Mouse (Mus musculus) layer of hippocampus, postnatal 14 days (tissue): ENCODE data around the gene Olfr1383. TPM values are rescaled to one million over a fixed set of nuclear protein-coding genes. Genes with fewer than 3 reads are reported as not detected.
"Not testable (repeated sequence)": the region's sequence is repeated elsewhere in the genome, so short reads cannot be mapped to it uniquely, and the experiment has no call there.

ENCODE experiments used
- DNase-seq, 2 experiments: peaks; one replicate each; pipeline ENCODE4 v3.0.0; 2021 to 2022; ENCODE audit warnings: low spot score in 2 of 2, mixed read lengths in 1 of 2
- long read RNA-seq, 2 experiments: library from polyadenylated mRNA; stranded (forward); transcript quantifications; one replicate each; pipeline ENCODE4 v2.0.0; 2021
- total RNA-seq, 2 experiments: library from RNA; stranded (reverse); gene quantifications; 2 replicates each; pipeline ENCODE4 v1.2.3; 2021

Olfr1383 gene
- under 1 TPM in 1 of 2 experiments, not detected in 1; 0.50 TPM for total RNA-seq
- long read RNA-seq, experiment 1, result 0 reads
- long read RNA-seq, experiment 2, result 0 reads

DNA sequence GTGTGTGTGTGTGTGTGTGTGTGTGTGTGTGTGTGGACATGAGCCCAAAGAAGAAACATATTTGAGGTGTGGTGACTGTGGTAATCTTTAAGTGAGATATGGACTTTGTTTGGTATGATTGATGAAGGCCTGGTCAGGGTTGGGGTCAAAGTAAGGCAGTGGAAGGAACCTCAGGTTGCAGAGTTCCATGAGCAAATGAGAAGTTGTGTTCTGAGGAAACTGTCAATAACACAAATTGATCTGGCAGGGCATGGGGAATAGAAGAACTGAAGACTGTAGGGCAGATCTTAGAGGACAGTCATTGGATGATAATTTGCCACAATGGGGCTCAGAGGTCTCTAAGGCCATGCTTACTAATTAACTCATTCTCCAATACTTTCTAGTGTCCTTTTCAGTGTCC is at the start of gene Olfr1383:
Gene Olfr1383, plus strand, starts transcription at position 301 of the 400 bp plus-strand sequence.
- no peak for DNase-seq

DNA sequence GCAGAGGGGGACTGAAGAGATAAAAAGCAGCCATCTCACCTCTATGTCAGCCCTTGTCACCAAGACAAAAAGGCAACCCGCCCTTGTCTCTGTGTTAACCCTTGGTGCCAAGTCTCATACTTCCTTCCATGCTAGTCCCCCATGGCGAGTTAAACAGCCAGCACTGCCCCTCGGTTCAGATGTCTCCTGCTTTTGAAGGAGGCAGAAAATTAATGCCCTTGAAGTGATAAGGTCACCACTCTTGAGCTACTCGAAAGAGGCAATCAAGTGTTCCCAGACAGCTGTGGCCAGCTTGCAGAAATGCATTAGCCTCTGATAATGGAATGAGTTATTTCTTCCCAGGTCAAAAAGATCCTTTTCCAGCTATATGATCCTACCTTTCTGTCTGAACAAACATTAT is 33.5 kb upstream of the Olfr1383 start:
- no peak for DNase-seq

DNA sequence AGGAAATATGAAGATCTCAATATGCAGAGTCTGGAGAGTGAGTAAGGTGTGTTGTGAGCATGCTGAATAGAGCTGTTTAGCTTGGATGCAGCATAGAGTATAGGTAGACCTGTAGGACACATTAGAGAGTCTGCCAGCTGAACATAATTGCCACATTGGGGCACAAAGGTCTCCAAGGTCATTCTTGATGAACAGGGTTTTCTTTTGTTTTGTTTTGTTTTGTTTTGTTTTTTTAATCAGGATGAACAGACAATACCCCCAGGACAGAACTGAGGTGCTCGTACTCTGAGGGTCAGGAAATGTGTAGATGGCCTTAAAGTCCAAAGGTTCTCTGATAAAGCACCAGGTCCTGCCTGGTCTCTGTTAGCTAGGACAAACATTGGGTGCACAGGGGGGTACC is 30.7 kb upstream of the Olfr1383 start, which contains the start of gene Olfr1385:
Gene Olfr1385, plus strand, starts transcription at position 301 of the 400 bp plus-strand sequence.
- DNase-seq, result not testable (repeated sequence)

DNA sequence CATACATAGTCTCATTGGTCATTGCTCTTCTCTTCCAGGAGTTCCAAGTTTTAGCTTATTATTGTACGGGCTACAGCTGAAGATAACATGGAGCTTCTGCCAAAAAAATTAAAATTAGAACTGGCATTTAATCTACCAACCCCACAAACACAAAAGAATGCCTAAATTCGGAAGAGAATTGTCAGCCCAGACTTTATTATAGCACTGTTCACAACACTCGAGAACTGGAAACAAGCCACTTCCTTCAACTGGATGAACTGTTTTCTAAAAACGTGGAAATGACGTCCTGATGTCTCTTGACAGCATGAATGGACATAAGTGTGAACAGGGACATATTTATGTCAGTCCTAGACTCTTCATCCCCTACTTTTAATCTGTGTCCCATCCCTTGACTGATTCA is 1.4 kb upstream of the Olfr1383 start:
- DNase-seq, result peak in 1 of 2 experiments; percentile 5

DNA sequence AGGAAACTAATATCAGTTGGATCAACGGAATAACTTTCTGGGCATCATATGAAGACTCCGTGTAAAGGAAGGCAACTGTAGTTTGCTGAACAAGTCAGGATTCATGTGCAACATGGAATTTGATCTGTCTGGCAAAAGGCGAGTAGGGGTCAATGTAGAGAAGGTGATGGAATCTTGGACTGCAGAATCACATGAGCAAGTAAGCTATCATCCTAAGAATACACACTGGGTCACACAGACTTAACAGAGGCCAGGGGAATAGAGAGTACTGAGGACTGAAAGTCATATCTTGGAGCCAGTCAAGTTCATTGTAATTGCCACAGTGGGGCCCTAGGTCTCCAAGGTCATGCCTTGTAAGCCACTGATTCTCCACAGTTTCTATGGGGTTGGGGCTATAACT is 8.5 kb downstream of the Olfr1383 start, which contains the start of gene Olfr1382:
Gene Olfr1382, plus strand, starts transcription at position 301 of the 400 bp plus-strand sequence.
- DNase-seq, result no peak

DNA sequence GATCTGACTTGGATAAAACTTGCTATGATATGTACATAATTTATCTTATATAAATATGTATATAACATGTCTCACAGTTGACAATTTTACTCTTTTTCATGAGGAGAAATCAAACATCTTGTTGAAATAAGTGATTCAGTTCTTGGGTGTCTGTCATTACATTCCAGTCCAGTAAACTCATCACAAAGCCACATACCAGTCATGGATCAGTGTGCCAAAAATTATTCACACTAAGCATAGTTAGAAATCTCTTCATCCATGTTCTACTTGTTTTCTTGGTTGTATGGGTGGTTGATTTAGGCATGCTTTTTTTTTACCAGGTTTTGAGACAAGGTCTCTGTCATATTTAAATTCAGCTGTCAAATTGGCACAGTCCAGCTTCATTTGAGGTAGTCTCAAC is 13.3 kb downstream of the Olfr1383 start:
- DNase-seq, result no peak

DNA sequence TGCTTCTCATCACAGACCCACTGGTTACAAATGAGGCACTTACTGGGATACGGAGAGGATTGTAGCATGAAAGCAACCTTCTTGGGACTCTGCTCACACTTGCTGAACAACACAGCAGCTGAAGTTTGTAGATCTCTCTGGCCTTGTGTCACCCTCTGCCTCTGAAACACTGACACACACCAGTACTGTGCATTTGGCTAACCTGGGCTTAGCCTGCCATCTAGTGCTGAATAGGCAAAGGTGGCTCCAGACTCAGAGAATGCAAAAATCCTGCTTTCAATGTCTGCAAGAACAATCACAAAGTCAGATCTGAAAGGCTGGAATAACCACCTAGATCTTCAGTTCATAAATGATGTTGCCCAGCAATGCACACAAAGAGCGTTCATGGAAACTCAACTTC is 17.2 kb downstream of the Olfr1383 start:
- peak; percentile 22 to 34 for DNase-seq

DNA sequence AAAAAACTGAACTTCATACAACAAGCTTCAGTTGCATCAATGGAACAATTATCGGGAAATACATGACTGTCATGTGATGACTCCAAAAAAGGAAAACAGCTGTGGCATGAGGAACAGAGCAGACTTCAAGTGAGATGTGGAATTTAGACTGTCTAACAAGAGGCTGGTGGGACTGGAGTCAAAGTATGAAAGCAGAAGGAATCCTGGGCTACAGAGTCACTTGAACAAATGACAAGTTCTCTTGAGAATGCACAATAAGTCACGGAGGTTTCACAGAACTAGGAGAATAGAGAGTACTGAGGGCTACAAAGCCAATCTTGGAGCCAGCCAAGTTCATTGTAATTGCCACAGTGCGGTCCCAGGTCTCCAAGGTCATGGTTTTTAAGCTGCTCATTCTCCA is 23.7 kb downstream of the Olfr1383 start, which contains the start of gene Olfr1381:
Gene Olfr1381, plus strand, starts transcription at position 301 of the 400 bp plus-strand sequence.
- not testable (repeated sequence) for DNase-seq

DNA sequence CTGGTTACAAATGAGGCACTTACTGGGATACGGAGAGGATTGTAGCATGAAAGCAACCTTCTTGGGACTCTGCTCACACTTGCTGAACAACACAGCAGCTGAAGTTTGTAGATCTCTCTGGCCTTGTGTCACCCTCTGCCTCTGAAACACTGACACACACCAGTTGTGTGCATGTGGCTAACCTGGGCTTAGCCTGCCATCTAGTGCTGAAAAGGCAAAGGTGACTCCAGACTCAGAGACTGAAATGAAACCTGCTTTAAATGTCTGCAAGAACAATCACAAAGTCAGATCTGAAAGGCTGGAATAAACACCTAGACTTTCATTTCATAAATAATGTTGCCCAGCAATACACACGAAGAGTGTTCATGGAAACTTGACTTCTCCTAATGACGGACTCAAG is 34.6 kb downstream of the Olfr1383 start:
- DNase-seq, result not testable (repeated sequence)

DNA sequence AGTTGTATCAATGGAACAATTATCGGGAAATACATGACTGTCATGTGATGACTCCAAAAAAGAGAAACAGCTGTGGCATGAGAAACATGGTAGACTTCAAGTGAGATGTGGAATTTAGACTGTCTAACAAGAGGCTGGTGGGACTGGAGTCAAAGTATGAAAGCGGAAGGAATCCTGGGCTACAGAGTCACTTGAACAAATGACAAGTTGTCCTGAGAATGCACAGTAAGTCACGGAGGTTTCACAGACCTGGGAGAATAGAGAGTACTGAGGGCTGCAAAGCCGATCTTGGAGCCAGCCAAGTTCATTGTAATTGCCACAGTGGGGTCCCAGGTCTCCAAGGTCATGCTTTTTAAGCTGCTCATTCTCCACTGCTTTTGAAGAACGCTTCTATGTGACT is 37.1 kb downstream of the Olfr1383 start, which contains the start of gene Olfr1380:
Gene Olfr1380, plus strand, starts transcription at position 301 of the 400 bp plus-strand sequence.
- DNase-seq, result not testable (repeated sequence)

DNA sequence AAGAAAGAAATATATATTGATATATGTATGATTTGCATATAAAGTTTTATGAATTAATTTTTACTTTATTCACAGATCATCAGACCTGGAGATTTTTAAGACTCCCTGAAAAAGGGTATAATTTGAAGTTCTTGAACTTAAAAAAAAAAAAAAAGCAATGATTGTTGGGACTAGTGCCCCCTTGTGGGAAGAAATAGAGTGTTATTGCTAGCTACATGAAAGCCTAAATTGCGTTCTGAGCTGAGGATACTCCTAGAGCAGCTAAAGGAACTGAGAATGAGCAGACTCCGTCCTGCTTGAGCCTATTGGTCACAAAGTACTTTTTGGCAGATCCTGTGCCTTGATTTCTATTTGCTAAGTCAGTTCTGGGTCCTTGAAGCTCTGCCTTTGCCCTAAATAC is 55.6 kb downstream of the Olfr1383 start:
- not testable (repeated sequence) for DNase-seq

Other genes starting within 250 kb of the Olfr1383 start
- under 1 TPM; 0.14 to 0.26 TPM for gene Olfr1393, start 241.3 kb upstream of the Olfr1383 start, total RNA-seq
- gene Olfr1392, start 234.4 kb upstream of the Olfr1383 start, total RNA-seq, result not detected
- gene Olfr10, start 214.9 kb upstream of the Olfr1383 start, total RNA-seq, result not detected
- not detected for gene Olfr1391, start 196.9 kb upstream of the Olfr1383 start, total RNA-seq
- gene Olfr1390, start 184.5 kb upstream of the Olfr1383 start, total RNA-seq, result not detected
- not detected for gene Olfr1389, start 96.6 kb upstream of the Olfr1383 start, total RNA-seq
- gene Olfr1388, start 83.0 kb upstream of the Olfr1383 start, total RNA-seq, result under 1 TPM; 0.28 to 0.33 TPM
- gene Olfr1387, start 64.3 kb upstream of the Olfr1383 start, total RNA-seq, result not detected
- gene Olfr1386, start 54.6 kb upstream of the Olfr1383 start, total RNA-seq, result not detected
- gene Olfr1385, start 30.6 kb upstream of the Olfr1383 start, total RNA-seq, result under 1 TPM; 0.12 to 0.14 TPM
- gene Olfr1384, start 12.9 kb upstream of the Olfr1383 start, total RNA-seq, result not detected
- not detected for gene Olfr1382, start 8.6 kb downstream of the Olfr1383 start, total RNA-seq
- not detected for gene Olfr1381, start 23.8 kb downstream of the Olfr1383 start, total RNA-seq
- gene Olfr1380, start 37.2 kb downstream of the Olfr1383 start, total RNA-seq, result not detected
- 1 to 10 TPM; 3.4 TPM for gene Flt4, start 89.6 kb downstream of the Olfr1383 start, total RNA-seq
- gene Scgb3a1, start 144.0 kb downstream of the Olfr1383 start, total RNA-seq, result not detected
- 10 to 100 TPM; 47.6 to 49.8 TPM for gene Cnot6, start 193.1 kb downstream of the Olfr1383 start, total RNA-seq